Mouse (Mus musculus): ENCODE results near the gene Thap7. TPM values are rescaled to one million over a fixed set of nuclear protein-coding genes. Genes with fewer than 3 reads are reported as not detected.

The Thap7 gene
- polyA plus RNA-seq, 1 experiment from 2014 or later = 47.6 TPM

DNA sequence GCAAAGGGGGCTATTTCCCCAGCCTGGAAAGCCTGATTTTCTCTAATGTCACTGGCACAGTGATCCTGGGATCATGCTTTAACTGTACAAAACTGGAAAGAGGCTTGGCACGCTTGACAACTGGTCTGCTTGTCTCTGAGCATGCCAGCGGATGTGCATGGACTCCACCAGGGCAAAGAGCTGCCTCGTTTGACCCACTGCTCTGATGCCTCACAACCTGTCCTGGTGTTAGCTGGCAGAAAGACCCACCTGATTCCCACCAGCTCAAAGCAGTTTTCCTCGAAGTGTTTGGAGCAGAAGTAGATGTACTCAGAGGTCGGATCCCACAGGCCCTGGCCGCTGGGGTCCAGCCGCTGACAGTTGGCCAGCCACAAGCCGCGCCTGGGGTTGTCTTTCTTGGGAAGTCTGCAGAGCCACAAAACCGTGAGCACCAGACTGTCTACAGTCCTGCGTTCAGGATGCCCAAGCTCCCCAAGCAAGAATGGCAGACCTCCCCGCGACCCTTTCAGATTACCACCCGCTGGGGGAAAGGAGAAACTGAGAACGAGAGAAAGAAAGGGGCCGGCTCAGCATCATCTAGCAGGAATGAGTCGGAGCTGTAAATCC is 852 bp downstream of the Thap7 start:
- H3K4me3 ChIP-seq (ENCODE audit: low read depth, low read length) = peak overlapping the region; percentile 69
- H3K9me3 ChIP-seq (replicated peaks; ENCODE audit: control insufficient read depth, low read length) = no peaks in the 10 kb centered on the region
- H3K27me3 ChIP-seq (ENCODE audit: control insufficient read depth, insufficient read depth, low read length) = no peaks in the 10 kb centered on the region
- peak; percentile 9 for DNase-seq (ENCODE audit: low spot score)
- H3K27ac ChIP-seq (replicated peaks; ENCODE audit: low read depth, low read length) = peak overlapping the region; percentile 78
- 17% methylated on average over 17 of the region's 17 CpGs for WGBS
- no peaks in the 10 kb centered on the region for H3K4me1 ChIP-seq (ENCODE audit: control insufficient read depth, insufficient read depth, low read length)
- H3K4me2 ChIP-seq (ENCODE audit: low read depth, low read length) = peak overlapping the region; percentile 92
- peaks cover 10% of the 10 kb centered on the region for H3K36me3 ChIP-seq (replicated peaks; ENCODE audit: control insufficient read depth, insufficient read depth, low read depth, low read length)
- peak; percentile 4; the same call in 1 of the 2 replicates for ATAC-seq (replicated peaks; ENCODE audit: insufficient number of reproducible peaks, low FRiP score, low TSS enrichment, low read depth)
- H3K9ac ChIP-seq (replicated peaks; ENCODE audit: low read length) = peak overlapping the region; percentile 83

DNA sequence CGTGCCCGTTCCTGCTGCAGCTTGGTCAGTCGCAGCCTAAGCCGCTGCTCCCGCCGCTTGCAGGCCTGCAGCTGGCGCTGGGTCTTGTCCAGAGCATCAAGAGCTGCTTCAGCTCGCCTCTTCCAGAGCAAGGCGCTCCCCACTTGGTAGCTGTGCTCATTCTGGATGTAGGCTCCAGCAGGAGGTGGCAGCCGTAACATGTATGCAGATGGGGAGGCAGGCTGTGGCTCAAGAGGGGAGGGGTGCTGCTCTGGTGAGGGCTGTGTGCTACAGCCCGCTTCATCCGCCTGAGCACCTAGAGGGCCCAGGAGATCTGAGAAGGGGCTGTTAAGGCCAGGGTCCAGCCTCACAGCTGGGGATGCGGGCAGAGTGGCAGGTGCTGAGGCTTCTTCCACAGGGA is 2.7 kb downstream of the Thap7 start:
- no peak overlapping the region; the same call in 1 of the 2 replicates for H3K9ac ChIP-seq (replicated peaks; ENCODE audit: low read length)
- no peaks in the 10 kb centered on the region for H3K4me1 ChIP-seq (ENCODE audit: control insufficient read depth, insufficient read depth, low read length)
- H3K36me3 ChIP-seq (replicated peaks; ENCODE audit: control insufficient read depth, insufficient read depth, low read depth, low read length) = peaks cover 15% of the 10 kb centered on the region
- no peak overlapping the region for H3K4me3 ChIP-seq (ENCODE audit: low read depth, low read length)
- no peaks in the 10 kb centered on the region for H3K27me3 ChIP-seq (ENCODE audit: control insufficient read depth, insufficient read depth, low read length)
- no peaks in the 10 kb centered on the region for H3K9me3 ChIP-seq (replicated peaks; ENCODE audit: control insufficient read depth, low read length)
- no peak overlapping the region for H3K27ac ChIP-seq (replicated peaks; ENCODE audit: low read depth, low read length)
- ATAC-seq (replicated peaks; ENCODE audit: insufficient number of reproducible peaks, low FRiP score, low TSS enrichment, low read depth) (no peak), DNase-seq (ENCODE audit: low spot score) (no peak)
- 92% methylated on average over 13 of the region's 13 CpGs for WGBS
- no peak overlapping the region for H3K4me2 ChIP-seq (ENCODE audit: low read depth, low read length)

DNA sequence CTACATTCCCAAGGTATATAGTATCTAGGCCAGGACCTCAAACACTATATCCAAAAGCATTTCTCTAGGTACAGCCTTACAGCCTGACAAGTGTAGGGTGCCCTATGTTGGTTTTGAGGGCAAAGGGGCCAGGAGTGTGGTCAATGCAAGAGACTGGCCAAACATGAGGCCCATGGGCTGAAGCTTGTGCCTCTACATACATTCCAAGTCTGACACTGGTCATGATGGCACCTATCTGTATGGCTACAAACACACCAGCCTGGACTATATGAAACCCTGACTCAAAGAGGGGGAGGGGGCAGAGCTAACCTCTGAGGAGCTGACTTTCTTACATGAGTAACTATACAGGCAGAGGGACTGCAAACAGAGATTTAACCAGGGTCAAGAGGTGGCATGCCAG is 3.3 kb downstream of the Thap7 start:
- DNase-seq (ENCODE audit: low spot score) (no peak), ATAC-seq (replicated peaks; ENCODE audit: insufficient number of reproducible peaks, low FRiP score, low TSS enrichment, low read depth) (no peak)
- H3K4me2 ChIP-seq (ENCODE audit: low read depth, low read length) = no peak overlapping the region
- H3K9me3 ChIP-seq (replicated peaks; ENCODE audit: control insufficient read depth, low read length) = no peaks in the 10 kb centered on the region
- no peak overlapping the region for H3K4me3 ChIP-seq (ENCODE audit: low read depth, low read length)
- no peak overlapping the region for H3K9ac ChIP-seq (replicated peaks; ENCODE audit: low read length)
- H3K4me1 ChIP-seq (ENCODE audit: control insufficient read depth, insufficient read depth, low read length) = no peaks in the 10 kb centered on the region
- peaks cover 18% of the 10 kb centered on the region for H3K36me3 ChIP-seq (replicated peaks; ENCODE audit: control insufficient read depth, insufficient read depth, low read depth, low read length)
- no peak overlapping the region for H3K27ac ChIP-seq (replicated peaks; ENCODE audit: low read depth, low read length)
- no peaks in the 10 kb centered on the region for H3K27me3 ChIP-seq (ENCODE audit: control insufficient read depth, insufficient read depth, low read length)

DNA sequence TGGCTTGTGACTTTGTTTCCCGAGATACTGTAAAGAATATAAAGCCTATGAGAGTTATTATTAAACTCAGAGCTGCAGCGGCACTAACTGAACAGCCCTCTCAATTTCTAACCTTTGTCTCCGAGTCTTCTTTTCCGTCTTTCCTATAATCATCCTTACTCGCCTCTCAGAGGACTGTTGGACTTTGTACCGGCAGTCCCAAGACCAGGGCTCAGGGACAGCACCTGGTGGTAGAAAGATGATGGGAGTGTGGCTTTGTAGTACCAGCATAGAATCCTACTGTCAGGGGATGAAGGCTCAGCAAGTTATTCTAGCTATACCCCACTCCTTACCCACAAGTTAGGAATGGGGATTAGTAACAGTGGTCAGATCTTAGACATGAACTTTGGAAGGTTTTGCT is 4.7 kb downstream of the Thap7 start:
- H3K27ac ChIP-seq (replicated peaks; ENCODE audit: low read depth, low read length) = no peak overlapping the region
- H3K9ac ChIP-seq (replicated peaks; ENCODE audit: low read length) = no peak overlapping the region
- H3K4me1 ChIP-seq (ENCODE audit: control insufficient read depth, insufficient read depth, low read length) = no peaks in the 10 kb centered on the region
- ATAC-seq (replicated peaks; ENCODE audit: insufficient number of reproducible peaks, low FRiP score, low TSS enrichment, low read depth) (no peak), DNase-seq (ENCODE audit: low spot score) (no peak)
- WGBS = 92% methylated on average over 6 of the region's 6 CpGs
- peaks cover 21% of the 10 kb centered on the region for H3K36me3 ChIP-seq (replicated peaks; ENCODE audit: control insufficient read depth, insufficient read depth, low read depth, low read length)
- H3K9me3 ChIP-seq (replicated peaks; ENCODE audit: control insufficient read depth, low read length) = no peaks in the 10 kb centered on the region
- H3K27me3 ChIP-seq (ENCODE audit: control insufficient read depth, insufficient read depth, low read length) = no peaks in the 10 kb centered on the region
- H3K4me2 ChIP-seq (ENCODE audit: low read depth, low read length) = no peak overlapping the region
- H3K4me3 ChIP-seq (ENCODE audit: low read depth, low read length) = no peak overlapping the region

DNA sequence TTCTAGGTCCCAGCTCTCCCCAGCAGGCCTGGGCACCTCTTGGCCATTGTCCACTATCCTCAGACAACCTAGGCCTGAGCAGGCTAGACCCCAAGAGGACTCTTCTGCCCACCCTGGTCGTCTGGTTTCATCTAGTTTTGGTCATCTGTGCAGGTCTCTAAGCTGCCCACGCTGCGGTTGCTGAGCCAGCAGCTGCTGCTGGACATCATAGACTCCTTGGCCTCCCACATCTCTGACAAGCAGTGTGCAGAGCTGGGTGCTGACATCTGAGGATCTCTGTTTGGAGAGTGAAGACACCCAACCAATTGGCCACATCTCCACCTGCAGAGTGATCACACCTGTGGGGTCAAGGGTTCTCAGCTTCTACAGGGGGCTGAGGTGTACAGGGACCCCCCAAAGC is 5.4 kb downstream of the Thap7 start:
- WGBS = 76% methylated on average over 3 of the region's 3 CpGs
- ATAC-seq (replicated peaks; ENCODE audit: insufficient number of reproducible peaks, low FRiP score, low TSS enrichment, low read depth) = no peak
- H3K36me3 ChIP-seq (replicated peaks; ENCODE audit: control insufficient read depth, insufficient read depth, low read depth, low read length) = peaks cover 21% of the 10 kb centered on the region

DNA sequence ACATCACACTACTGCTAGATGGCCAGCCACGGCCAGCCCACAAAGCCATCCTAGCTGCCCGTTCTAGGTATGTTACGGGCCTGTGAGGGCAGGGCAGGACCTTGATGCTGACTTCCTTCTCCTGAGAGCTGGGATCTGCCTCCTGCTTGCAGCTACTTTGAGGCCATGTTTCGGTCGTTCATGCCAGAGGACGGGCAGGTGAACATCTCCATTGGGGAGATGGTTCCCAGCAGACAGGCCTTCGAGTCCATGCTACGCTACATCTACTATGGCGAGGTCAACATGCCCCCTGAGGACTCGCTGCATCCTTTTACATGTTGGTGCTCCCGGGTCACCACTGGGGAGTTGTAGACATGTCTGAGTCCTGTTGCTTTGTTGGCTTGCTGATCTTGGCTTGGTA is 6.8 kb downstream of the Thap7 start:
- Histone ChIP-seq H3K4me3 (ENCODE audit: low read depth, low read length) (no peak overlapping the region), H3K9me3 (replicated peaks; ENCODE audit: control insufficient read depth, low read length) (no peaks in the 10 kb centered on the region), H3K27me3 (ENCODE audit: control insufficient read depth, insufficient read depth, low read length) (no peaks in the 10 kb centered on the region), H3K27ac (replicated peaks; ENCODE audit: low read depth, low read length) (no peak overlapping the region), H3K36me3 (replicated peaks; ENCODE audit: control insufficient read depth, insufficient read depth, low read depth, low read length) (peaks cover 21% of the 10 kb centered on the region), H3K4me1 (ENCODE audit: control insufficient read depth, insufficient read depth, low read length) (no peaks in the 10 kb centered on the region), H3K9ac (replicated peaks; ENCODE audit: low read length) (no peak overlapping the region), H3K4me2 (ENCODE audit: low read depth, low read length) (no peak overlapping the region)
- no peak for ATAC-seq (replicated peaks; ENCODE audit: insufficient number of reproducible peaks, low FRiP score, low TSS enrichment, low read depth)
- WGBS = 95% methylated on average over 11 of the region's 11 CpGs
- DNase-seq (ENCODE audit: low spot score) = no peak

More for the DNA sequence above, 5.4 kb downstream of the Thap7 start:
- Histone ChIP-seq H3K4me2 (ENCODE audit: low read depth, low read length) (no peak overlapping the region), H3K4me1 (ENCODE audit: control insufficient read depth, insufficient read depth, low read length) (no peaks in the 10 kb centered on the region), H3K4me3 (ENCODE audit: low read depth, low read length) (no peak overlapping the region), H3K27ac (replicated peaks; ENCODE audit: low read depth, low read length) (no peak overlapping the region), H3K9ac (replicated peaks; ENCODE audit: low read length) (no peak overlapping the region), H3K9me3 (replicated peaks; ENCODE audit: control insufficient read depth, low read length) (no peaks in the 10 kb centered on the region), H3K27me3 (ENCODE audit: control insufficient read depth, insufficient read depth, low read length) (no peaks in the 10 kb centered on the region)
- no peak for DNase-seq (ENCODE audit: low spot score)

DNA sequence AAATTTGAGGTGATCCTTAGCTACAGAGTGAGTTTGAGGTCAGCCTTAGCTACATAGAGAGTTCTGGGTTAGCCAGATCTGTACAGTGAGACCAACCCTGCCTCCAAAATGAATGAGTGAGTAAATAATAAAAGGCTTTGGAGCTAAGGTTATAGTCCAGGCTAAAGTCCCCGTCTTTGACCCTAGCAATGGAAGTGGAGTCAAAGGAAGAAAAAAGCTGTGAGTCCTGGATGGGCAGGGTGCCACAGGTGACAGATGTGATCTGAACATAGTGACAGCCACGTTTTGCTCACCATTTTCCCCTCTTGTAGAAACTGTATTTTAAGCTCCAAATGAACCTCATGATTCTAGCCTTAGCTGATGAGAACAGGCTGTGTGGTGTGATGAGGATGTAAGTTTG is 12.0 kb downstream of the Thap7 start:
- DNase-seq (ENCODE audit: low spot score) (no peak), ATAC-seq (replicated peaks; ENCODE audit: insufficient number of reproducible peaks, low FRiP score, low TSS enrichment, low read depth) (no peak)
- WGBS = 81% methylated on average over 2 of the region's 2 CpGs
- Histone ChIP-seq H3K9me3 (replicated peaks; ENCODE audit: control insufficient read depth, low read length) (no peaks in the 10 kb centered on the region), H3K9ac (replicated peaks; ENCODE audit: low read length) (no peak overlapping the region), H3K27ac (replicated peaks; ENCODE audit: low read depth, low read length) (no peak overlapping the region), H3K4me3 (ENCODE audit: low read depth, low read length) (no peak overlapping the region), H3K4me2 (ENCODE audit: low read depth, low read length) (no peak overlapping the region), H3K27me3 (ENCODE audit: control insufficient read depth, insufficient read depth, low read length) (no peaks in the 10 kb centered on the region), H3K36me3 (replicated peaks; ENCODE audit: control insufficient read depth, insufficient read depth, low read depth, low read length) (peaks cover 16% of the 10 kb centered on the region), H3K4me1 (ENCODE audit: control insufficient read depth, insufficient read depth, low read length) (no peaks in the 10 kb centered on the region)

DNA sequence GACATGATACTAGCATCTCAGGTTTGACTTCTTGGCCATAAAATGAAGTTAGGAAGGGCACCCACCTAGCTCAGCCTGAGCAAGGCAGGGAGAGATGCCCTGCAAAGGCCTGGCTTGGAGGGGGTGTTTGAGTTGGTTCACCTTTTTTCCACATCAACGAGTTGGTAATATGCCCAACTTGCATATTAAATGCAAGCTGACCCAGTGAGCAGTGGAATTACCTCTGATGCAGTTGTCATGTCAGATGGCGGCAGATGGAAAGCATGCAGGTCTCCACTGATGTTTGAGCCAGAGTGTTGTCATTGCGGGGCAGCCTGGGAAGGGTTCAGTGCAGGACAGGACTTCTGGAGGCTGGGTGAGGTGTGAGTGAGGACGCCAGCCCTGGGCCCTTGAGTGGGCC is 19.5 kb downstream of the Thap7 start:
- ATAC-seq (replicated peaks; ENCODE audit: insufficient number of reproducible peaks, low FRiP score, low TSS enrichment, low read depth) (no peak), DNase-seq (ENCODE audit: low spot score) (no peak)
- WGBS = 97% methylated on average over 4 of the region's 4 CpGs
- H3K9ac ChIP-seq (replicated peaks; ENCODE audit: low read length) = no peak overlapping the region
- no peak overlapping the region for H3K4me2 ChIP-seq (ENCODE audit: low read depth, low read length)
- no peaks in the 10 kb centered on the region for H3K9me3 ChIP-seq (replicated peaks; ENCODE audit: control insufficient read depth, low read length)
- peaks cover 9% of the 10 kb centered on the region for H3K36me3 ChIP-seq (replicated peaks; ENCODE audit: control insufficient read depth, insufficient read depth, low read depth, low read length)
- no peaks in the 10 kb centered on the region for H3K27me3 ChIP-seq (ENCODE audit: control insufficient read depth, insufficient read depth, low read length)
- H3K4me3 ChIP-seq (ENCODE audit: low read depth, low read length) = no peak overlapping the region
- H3K4me1 ChIP-seq (ENCODE audit: control insufficient read depth, insufficient read depth, low read length) = no peaks in the 10 kb centered on the region
- H3K27ac ChIP-seq (replicated peaks; ENCODE audit: low read depth, low read length) = no peak overlapping the region
